Mouse (Mus musculus): ENCODE results near the gene Bnip2. TPM values are rescaled to one million over a fixed set of nuclear protein-coding genes. Genes with fewer than 3 reads are reported as not detected.

Bnip2 gene
- total and polyA plus RNA-seq, 2 experiments from 2014 or later, result 87.2 to 104 TPM

DNA sequence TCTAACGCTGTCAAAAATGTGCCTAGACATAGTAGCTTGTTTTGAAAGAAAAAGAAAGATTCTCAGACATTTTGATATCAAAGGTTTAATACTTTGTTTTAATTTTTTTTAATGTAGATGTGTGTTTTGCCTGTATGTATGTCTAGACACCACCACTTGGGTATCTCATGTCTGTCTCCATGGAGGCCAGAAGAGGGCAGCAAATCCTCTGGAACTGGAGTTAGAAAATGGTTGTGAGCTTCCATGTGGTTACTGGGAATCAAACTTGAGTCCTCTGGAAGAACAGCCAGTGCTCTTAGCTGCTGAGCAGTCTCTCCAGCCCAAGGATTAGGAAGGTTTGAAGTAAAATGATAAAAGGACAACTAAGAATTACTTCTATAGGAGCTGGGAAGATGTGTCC lies 10.1 kb downstream of the Bnip2 start:
- no peak for ATAC-seq (ENCODE audit: insufficient read depth, low read depth)
- 70% methylated on average over 1 of the region's 1 CpGs for WGBS
- H3K36me3 ChIP-seq (replicated peaks; ENCODE audit: control insufficient read depth, insufficient read depth, low read length), result peaks cover 88% of the 10 kb centered on the region

GRCm38 (mm10) chr9:70003516-70003915 lies 14.2 kb downstream of the Bnip2 start:
- Histone ChIP-seq H3K4me3 (ENCODE audit: low read depth, low read length) (no peak overlapping the region), H3K9ac (replicated peaks; ENCODE audit: low read depth, low read length) (no peak overlapping the region), H3K27ac (ENCODE audit: low read depth) (no peak overlapping the region), H3K9me3 (replicated peaks; ENCODE audit: control insufficient read depth, low read length) (no peaks in the 10 kb centered on the region), H3K27me3 (ENCODE audit: control insufficient read depth, insufficient read depth, low read length) (no peaks in the 10 kb centered on the region), H3K4me2 (ENCODE audit: low read depth, low read length) (no peak overlapping the region), H3K4me1 (ENCODE audit: control insufficient read depth, insufficient read depth) (no peaks in the 10 kb centered on the region), H3K36me3 (replicated peaks; ENCODE audit: control insufficient read depth, insufficient read depth, low read length) (peaks cover 85% of the 10 kb centered on the region)
- no peak for TF ChIP-seq CTCF (IDR thresholded peaks at IDR 0.05; ENCODE audit: low read depth)
- TF ChIP-seq EP300 (IDR thresholded peaks at IDR 0.05; ENCODE audit: low read depth), result no peak
- no peak for DNase-seq (ENCODE audit: low spot score)
- ATAC-seq (ENCODE audit: insufficient read depth, low read depth), result no peak
- WGBS, result 86% methylated on average over 10 of the region's 10 CpGs

More for the DNA sequence above, 10.1 kb downstream of the Bnip2 start:
- TF ChIP-seq CTCF (IDR thresholded peaks at IDR 0.05; ENCODE audit: low read depth), result no peak
- no peak for TF ChIP-seq EP300 (IDR thresholded peaks at IDR 0.05; ENCODE audit: low read depth)
- H3K9ac ChIP-seq (replicated peaks; ENCODE audit: low read depth, low read length), result no peak overlapping the region
- peaks cover 8% of the 10 kb centered on the region for H3K4me1 ChIP-seq (ENCODE audit: control insufficient read depth, insufficient read depth)
- DNase-seq (ENCODE audit: low spot score), result no peak
- H3K27me3 ChIP-seq (ENCODE audit: control insufficient read depth, insufficient read depth, low read length), result no peaks in the 10 kb centered on the region
- H3K9me3 ChIP-seq (replicated peaks; ENCODE audit: control insufficient read depth, low read length), result no peaks in the 10 kb centered on the region
- H3K27ac ChIP-seq (ENCODE audit: low read depth), result no peak overlapping the region
- no peak overlapping the region for H3K4me3 ChIP-seq (ENCODE audit: low read depth, low read length)
- H3K4me2 ChIP-seq (ENCODE audit: low read depth, low read length), result no peak overlapping the region

- WGBS, result 81% methylated on average over 5 of the region's 5 CpGs
- no peaks in the 10 kb centered on the region for H3K27me3 ChIP-seq (ENCODE audit: control insufficient read depth, insufficient read depth, low read length)
- no peak overlapping the region for H3K4me2 ChIP-seq (ENCODE audit: low read depth, low read length)
- ATAC-seq (ENCODE audit: insufficient read depth, low read depth), result no peak
- TF ChIP-seq CTCF (IDR thresholded peaks at IDR 0.05; ENCODE audit: low read depth), result no peak
- TF ChIP-seq EP300 (IDR thresholded peaks at IDR 0.05; ENCODE audit: low read depth), result no peak
- H3K36me3 ChIP-seq (replicated peaks; ENCODE audit: control insufficient read depth, insufficient read depth, low read length), result peaks cover 70% of the 10 kb centered on the region
- H3K4me3 ChIP-seq (ENCODE audit: low read depth, low read length), result no peak overlapping the region
- H3K4me1 ChIP-seq (ENCODE audit: control insufficient read depth, insufficient read depth), result no peaks in the 10 kb centered on the region; the same call in 1 of the 2 replicates
- no peak for DNase-seq (ENCODE audit: low spot score)
- H3K9ac ChIP-seq (replicated peaks; ENCODE audit: low read depth, low read length), result no peak overlapping the region
- no peak overlapping the region for H3K27ac ChIP-seq (ENCODE audit: low read depth)
- H3K9me3 ChIP-seq (replicated peaks; ENCODE audit: control insufficient read depth, low read length), result no peaks in the 10 kb centered on the region
These were observed 17.7 kb downstream of the Bnip2 start for GRCm38 (mm10) chr9:70006984-70007383.

GRCm38 (mm10) chr9:70007506-70008248 lies 18.4 kb downstream of the Bnip2 start:
- ATAC-seq (ENCODE audit: insufficient read depth, low read depth) (no peak), DNase-seq (ENCODE audit: low spot score) (no peak)
- no peak overlapping the region for H3K4me2 ChIP-seq (ENCODE audit: low read depth, low read length)
- no peaks in the 10 kb centered on the region for H3K9me3 ChIP-seq (replicated peaks; ENCODE audit: control insufficient read depth, low read length)
- no peak overlapping the region for H3K9ac ChIP-seq (replicated peaks; ENCODE audit: low read depth, low read length)
- 85% methylated on average over 14 of the region's 14 CpGs for WGBS
- peaks cover 63% of the 10 kb centered on the region for H3K36me3 ChIP-seq (replicated peaks; ENCODE audit: control insufficient read depth, insufficient read depth, low read length)
- no peaks in the 10 kb centered on the region for H3K27me3 ChIP-seq (ENCODE audit: control insufficient read depth, insufficient read depth, low read length)
- no peak overlapping the region for H3K4me3 ChIP-seq (ENCODE audit: low read depth, low read length)
- TF ChIP-seq CTCF (IDR thresholded peaks at IDR 0.05; ENCODE audit: low read depth) (no peak), EP300 (IDR thresholded peaks at IDR 0.05; ENCODE audit: low read depth) (no peak)
- H3K27ac ChIP-seq (ENCODE audit: low read depth), result no peak overlapping the region
- no peaks in the 10 kb centered on the region; the same call in 1 of the 2 replicates for H3K4me1 ChIP-seq (ENCODE audit: control insufficient read depth, insufficient read depth)

GRCm38 (mm10) chr9:70009754-70010304 lies 20.6 kb downstream of the Bnip2 start:
- H3K4me1 ChIP-seq (ENCODE audit: control insufficient read depth, insufficient read depth), result peaks cover 11% of the 10 kb centered on the region
- H3K4me3 ChIP-seq (ENCODE audit: low read depth, low read length), result no peak overlapping the region
- DNase-seq (ENCODE audit: low spot score) (no peak), ATAC-seq (ENCODE audit: insufficient read depth, low read depth) (no peak)
- H3K36me3 ChIP-seq (replicated peaks; ENCODE audit: control insufficient read depth, insufficient read depth, low read length), result peaks cover 44% of the 10 kb centered on the region
- no peaks in the 10 kb centered on the region for H3K9me3 ChIP-seq (replicated peaks; ENCODE audit: control insufficient read depth, low read length)
- no peaks in the 10 kb centered on the region for H3K27me3 ChIP-seq (ENCODE audit: control insufficient read depth, insufficient read depth, low read length)
- H3K27ac ChIP-seq (ENCODE audit: low read depth), result no peak overlapping the region
- H3K4me2 ChIP-seq (ENCODE audit: low read depth, low read length), result no peak overlapping the region
- no peak for TF ChIP-seq EP300 (IDR thresholded peaks at IDR 0.05; ENCODE audit: low read depth)
- no peak for TF ChIP-seq CTCF (IDR thresholded peaks at IDR 0.05; ENCODE audit: low read depth)
- H3K9ac ChIP-seq (replicated peaks; ENCODE audit: low read depth, low read length), result no peak overlapping the region
- WGBS, result 65% methylated on average over 8 of the region's 8 CpGs
